Mouse (Mus musculus) kidney, postnatal 0 days (tissue): Measurements from ENCODE around the gene Itpr2. TPM values are rescaled to one million over a fixed set of nuclear protein-coding genes. Genes with fewer than 3 reads are reported as not detected.

Experiments used
- ATAC-seq: fragments of 200-750 bp; cut with Nextera tagmentation; replicated peaks from 2 replicates; pipeline ENCODE4 v1.8.0; 2017; ENCODE audit warnings: low read depth, moderate number of reproducible peaks, moderate TSS enrichment, moderate library complexity; ENCODE audit not compliant: low FRiP score
- DNase-seq: peaks from one replicate; pipeline ENCODE4 v3.0.0-alpha.2; 2016; ENCODE audit warnings: low spot score
- H3K27ac ChIP-seq: fragments of 300-500 bp; sonication (generic); 2 replicates; pipeline ENCODE4 v1.5.1; 2014; ENCODE audit warnings: mild to moderate bottlenecking
- H3K27me3 ChIP-seq: fragments of 300-500 bp; sonication (generic); 2 replicates; pipeline ENCODE4 v1.6.1; 2014; ENCODE audit warnings: low read length, mixed read lengths; ENCODE audit not compliant: insufficient read depth
- H3K36me3 ChIP-seq: fragments of 300-500 bp; sonication (generic); 2 replicates; pipeline ENCODE4 v1.6.1; 2014; ENCODE audit warnings: low read length, mixed read lengths; ENCODE audit not compliant: insufficient read depth
- H3K4me1 ChIP-seq: fragments of 300-500 bp; sonication (generic); replicated peaks from 2 replicates; pipeline ENCODE4 v1.6.1; 2014; ENCODE audit warnings: antibody characterized with exemption, low read length, mixed read lengths; ENCODE audit not compliant: insufficient read depth
- H3K4me2 ChIP-seq: fragments of 300-500 bp; sonication (generic); 2 replicates; pipeline ENCODE4 v1.6.1; 2014; ENCODE audit warnings: mild to moderate bottlenecking, low read length, moderate library complexity, mixed read lengths
- H3K4me3 ChIP-seq: fragments of 300-500 bp; sonication (generic); replicated peaks from 2 replicates; pipeline ENCODE4 v1.5.1; 2014; ENCODE audit warnings: low read depth, low read length
- H3K9ac ChIP-seq: fragments of 300-500 bp; sonication (generic); 2 replicates; pipeline ENCODE4 v1.6.1; 2014; ENCODE audit warnings: low read depth, low read length
- H3K9me3 ChIP-seq: fragments of 300-500 bp; sonication (generic); replicated peaks from 2 replicates; pipeline ENCODE4 v1.6.1; 2016; ENCODE audit warnings: low read length, inconsistent platforms, mixed read lengths
- CTCF ChIP-seq: IDR thresholded peaks from 2 replicates; pipeline ENCODE4 v1.5.1; 2016; ENCODE audit warnings: antibody characterized with exemption, low read depth, mild to moderate bottlenecking, moderate library complexity
- WGBS: fragments of 180-500 bp; shearing (Covaris S2); extraction: QIAGEN DNeasy Blood & Tissue Kit; methylation state at CpG from one replicate; pipeline ENCODE4 v1.1.7; 2014; 5-methylcytosine and 5-hydroxymethylcytosine counted together
- polyA plus RNA-seq: library from polyadenylated mRNA; unstranded; fragments of >200 nt; fragmentation: Nextera tagmentation; extraction: Ambion mirVana; gene quantifications from 2 replicates; pipeline ENCODE4 v1.2.1, GENCODE M21; 2015

The Itpr2 gene
- polyA plus RNA-seq, 1 experiment from 2014 or later: 17.4 TPM

DNA sequence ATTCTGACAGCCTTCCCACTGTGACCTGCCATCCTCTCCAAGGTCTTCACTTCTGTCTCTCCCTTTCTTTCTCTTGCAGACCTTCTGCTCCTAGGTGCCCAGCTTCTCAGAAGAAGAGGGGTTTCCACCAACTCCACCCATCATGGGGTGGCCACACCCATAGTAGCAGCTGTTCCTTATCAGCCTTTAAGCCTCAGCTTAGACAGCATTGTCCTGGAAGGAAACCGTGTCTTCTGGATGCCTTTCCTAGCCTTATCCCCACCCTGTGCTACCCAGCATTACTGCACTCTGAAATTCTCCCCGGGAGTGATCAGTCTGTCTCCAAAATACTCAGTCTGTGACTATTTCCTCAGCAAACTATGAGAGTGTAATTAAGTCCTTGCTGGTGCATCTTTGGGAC is 245.6 kb downstream of the Itpr2 start:
- no peak overlapping the region for H3K9ac ChIP-seq
- no peak for TF ChIP-seq CTCF
- WGBS: 33% methylated on average over 2 of the region's 2 CpGs
- no peaks in the 10 kb centered on the region for H3K4me1 ChIP-seq
- ATAC-seq: no peak
- no peak overlapping the region for H3K27ac ChIP-seq
- no peak for DNase-seq
- H3K9me3 ChIP-seq: no peaks in the 10 kb centered on the region
- no peak overlapping the region for H3K4me2 ChIP-seq
- no peaks in the 10 kb centered on the region for H3K36me3 ChIP-seq
- H3K27me3 ChIP-seq: no peaks in the 10 kb centered on the region
- H3K4me3 ChIP-seq: no peak overlapping the region

DNA sequence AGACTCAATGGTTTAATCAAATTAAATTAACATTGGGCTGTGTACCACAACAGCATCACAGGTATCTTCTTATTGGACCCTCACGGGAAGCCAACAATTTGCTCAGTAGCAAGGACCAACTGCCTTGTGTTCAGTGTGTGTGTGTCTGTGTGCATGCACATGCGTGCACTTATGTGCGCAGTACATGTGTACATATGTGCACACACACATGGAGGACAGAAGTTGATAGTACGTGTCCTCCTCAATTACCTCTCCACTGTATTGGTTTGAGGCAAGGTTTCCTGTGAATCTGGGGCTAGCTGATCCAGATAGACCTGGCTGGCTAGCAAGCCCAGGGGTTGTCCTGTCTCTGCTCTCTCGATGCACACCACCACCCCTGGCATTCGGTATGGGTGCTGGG is 246.4 kb downstream of the Itpr2 start:
- 94% methylated on average over 6 of the region's 6 CpGs for WGBS
- TF ChIP-seq CTCF: no peak
- no peak for DNase-seq
- Histone ChIP-seq H3K36me3 (no peaks in the 10 kb centered on the region), H3K4me3 (no peak overlapping the region), H3K4me2 (no peak overlapping the region), H3K9me3 (no peaks in the 10 kb centered on the region), H3K4me1 (no peaks in the 10 kb centered on the region), H3K9ac (no peak overlapping the region), H3K27me3 (no peaks in the 10 kb centered on the region), H3K27ac (no peak overlapping the region)
- ATAC-seq: no peak

DNA sequence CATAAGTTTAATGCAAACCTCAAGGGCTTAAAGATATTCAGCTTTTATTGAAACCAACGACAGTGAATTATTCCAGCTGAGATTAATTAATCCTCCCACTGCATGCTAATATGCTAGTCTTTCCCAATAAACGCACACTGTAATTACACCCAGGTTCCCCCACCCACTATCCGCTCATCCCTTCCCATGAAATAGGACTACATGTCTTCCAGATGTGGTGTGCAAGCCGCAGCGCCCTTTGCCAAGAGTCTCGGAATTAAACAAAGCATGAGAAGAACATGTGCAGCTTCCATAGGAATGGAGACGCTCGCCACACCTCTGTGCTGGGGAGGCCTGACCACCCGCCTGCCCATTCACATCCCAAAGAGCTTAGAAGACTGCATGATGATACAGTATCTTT is 247.1 kb downstream of the Itpr2 start:
- Histone ChIP-seq H3K9me3 (no peaks in the 10 kb centered on the region), H3K9ac (no peak overlapping the region), H3K4me1 (no peaks in the 10 kb centered on the region), H3K27me3 (no peaks in the 10 kb centered on the region), H3K27ac (no peak overlapping the region), H3K4me2 (no peak overlapping the region), H3K36me3 (no peaks in the 10 kb centered on the region), H3K4me3 (no peak overlapping the region)
- ATAC-seq (no peak), DNase-seq (no peak)
- no peak for TF ChIP-seq CTCF
- WGBS: 77% methylated on average over 9 of the region's 9 CpGs

DNA sequence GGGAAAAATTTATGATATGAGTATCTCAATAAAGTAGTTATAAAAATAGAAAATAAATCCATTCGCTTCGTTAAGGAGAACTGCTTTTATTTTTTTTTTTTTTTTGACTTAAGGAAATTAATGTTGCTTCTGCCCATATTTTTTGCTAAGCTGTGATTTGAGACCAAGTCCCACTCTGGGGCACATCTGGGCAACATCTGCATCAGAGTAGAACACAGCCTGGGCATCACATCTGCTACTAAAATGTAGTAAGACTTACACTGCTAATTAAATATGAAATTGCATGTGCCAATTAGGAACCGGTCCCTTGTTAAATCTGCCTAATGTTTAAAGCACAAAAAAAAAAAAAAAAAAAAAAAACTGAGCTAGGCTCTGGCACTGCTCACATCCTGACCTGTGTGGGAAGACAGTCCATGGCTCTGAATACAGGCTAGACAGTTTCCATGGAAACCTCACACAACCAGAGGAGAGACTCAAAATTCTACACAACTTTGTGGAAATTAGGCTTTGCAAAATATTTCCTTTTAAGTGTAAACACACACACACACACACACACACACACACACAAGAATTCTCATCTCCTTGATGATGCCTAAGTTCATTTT is 247.7 kb downstream of the Itpr2 start:
- no peak for TF ChIP-seq CTCF
- Histone ChIP-seq H3K4me2 (no peak overlapping the region), H3K27me3 (no peaks in the 10 kb centered on the region), H3K4me1 (no peaks in the 10 kb centered on the region), H3K4me3 (no peak overlapping the region), H3K9me3 (no peaks in the 10 kb centered on the region), H3K27ac (no peak overlapping the region), H3K9ac (no peak overlapping the region), H3K36me3 (no peaks in the 10 kb centered on the region)
- DNase-seq (no peak), ATAC-seq (no peak)
- 82% methylated on average over 3 of the region's 3 CpGs for WGBS

DNA sequence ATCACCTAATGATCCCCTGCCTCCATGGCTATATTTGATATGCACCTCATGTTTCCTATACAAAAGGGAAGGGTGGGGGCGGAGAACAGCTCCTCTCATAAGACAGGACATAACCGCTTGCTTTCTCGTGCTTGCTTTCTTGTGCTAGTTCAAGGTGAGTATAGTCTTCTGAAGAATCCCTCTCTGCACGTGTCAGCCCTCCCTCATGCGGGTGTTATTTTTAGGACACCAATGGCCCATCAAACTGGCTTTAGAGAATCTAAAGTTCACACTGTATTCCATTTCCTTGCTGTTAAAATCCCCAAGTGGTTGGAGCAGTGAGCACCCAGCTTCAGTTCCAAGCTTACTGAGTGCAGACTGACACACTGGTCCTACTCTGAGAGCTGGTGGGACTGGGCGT is 252.9 kb downstream of the Itpr2 start:
- 80% methylated on average over 6 of the region's 6 CpGs for WGBS
- H3K4me1 ChIP-seq: no peaks in the 10 kb centered on the region
- no peak for ATAC-seq
- TF ChIP-seq CTCF: no peak
- H3K36me3 ChIP-seq: no peaks in the 10 kb centered on the region
- no peaks in the 10 kb centered on the region for H3K27me3 ChIP-seq
- no peak for DNase-seq
- H3K4me3 ChIP-seq: no peak overlapping the region
- H3K9ac ChIP-seq: no peak overlapping the region
- no peak overlapping the region for H3K4me2 ChIP-seq
- H3K9me3 ChIP-seq: no peaks in the 10 kb centered on the region
- H3K27ac ChIP-seq: no peak overlapping the region

DNA sequence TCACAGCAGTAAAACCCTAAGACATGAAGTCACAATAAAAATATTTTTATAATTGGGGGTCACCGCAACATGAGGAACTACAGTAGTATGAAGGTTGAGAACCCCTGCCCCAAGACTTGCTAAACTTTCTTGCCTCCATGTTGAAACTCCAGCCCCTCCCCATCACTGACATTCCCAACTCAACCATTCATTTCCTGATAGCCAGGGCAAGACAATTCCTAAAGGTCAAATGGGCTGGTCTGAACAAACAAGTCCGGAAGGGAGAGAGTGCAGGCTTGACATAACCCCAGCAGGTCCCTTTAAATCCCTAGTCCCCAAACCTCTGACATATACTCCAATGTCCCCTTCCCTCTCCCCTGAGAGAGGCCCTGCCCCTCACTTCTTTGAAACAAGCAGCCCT is 253.7 kb downstream of the Itpr2 start:
- TF ChIP-seq CTCF: no peak
- no peak overlapping the region for H3K9ac ChIP-seq
- 74% methylated on average over 2 of the region's 2 CpGs for WGBS
- no peaks in the 10 kb centered on the region for H3K9me3 ChIP-seq
- H3K27ac ChIP-seq: no peak overlapping the region
- H3K4me2 ChIP-seq: no peak overlapping the region
- ATAC-seq (no peak), DNase-seq (no peak)
- no peaks in the 10 kb centered on the region for H3K4me1 ChIP-seq
- no peaks in the 10 kb centered on the region for H3K36me3 ChIP-seq
- no peaks in the 10 kb centered on the region for H3K27me3 ChIP-seq
- H3K4me3 ChIP-seq: no peak overlapping the region

DNA sequence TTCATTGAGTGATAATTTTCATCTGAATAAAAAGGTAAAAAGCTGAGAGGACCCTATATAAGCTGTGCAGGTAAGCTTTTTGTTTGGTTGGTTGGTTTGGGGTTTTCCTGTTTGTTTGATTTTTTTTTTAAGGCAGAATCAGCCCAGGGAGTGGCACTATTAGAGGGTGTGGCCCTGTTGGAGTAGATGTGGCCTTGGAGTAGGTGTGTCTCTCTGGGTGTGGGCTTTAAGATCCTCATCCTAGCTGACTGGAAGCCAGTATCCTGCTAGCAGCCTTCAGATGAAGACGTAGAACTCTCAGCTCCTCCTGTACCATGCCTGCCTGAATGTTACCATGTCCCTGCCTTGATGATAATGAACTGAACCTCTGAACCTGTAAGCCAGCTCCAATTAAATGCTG is 254.1 kb downstream of the Itpr2 start:
- 78% methylated on average over 1 of the region's 1 CpGs for WGBS
- H3K27me3 ChIP-seq: no peaks in the 10 kb centered on the region
- TF ChIP-seq CTCF: no peak
- H3K9ac ChIP-seq: no peak overlapping the region
- no peak for DNase-seq
- ATAC-seq: no peak
- no peak overlapping the region for H3K4me2 ChIP-seq
- H3K36me3 ChIP-seq: no peaks in the 10 kb centered on the region
- H3K4me1 ChIP-seq: no peaks in the 10 kb centered on the region
- no peak overlapping the region for H3K27ac ChIP-seq
- H3K9me3 ChIP-seq: no peaks in the 10 kb centered on the region
- H3K4me3 ChIP-seq: no peak overlapping the region
